Mouse (Mus musculus): ENCODE results near the gene Dusp19. TPM values are rescaled to one million over a fixed set of nuclear protein-coding genes. Genes with fewer than 3 reads are reported as not detected.

The Dusp19 gene
- polyA plus RNA-seq (2015; fragmentation: Nextera tagmentation; extraction: Ambion mirVana) = 15.6 and 17.3 TPM in 2 replicates

DNA sequence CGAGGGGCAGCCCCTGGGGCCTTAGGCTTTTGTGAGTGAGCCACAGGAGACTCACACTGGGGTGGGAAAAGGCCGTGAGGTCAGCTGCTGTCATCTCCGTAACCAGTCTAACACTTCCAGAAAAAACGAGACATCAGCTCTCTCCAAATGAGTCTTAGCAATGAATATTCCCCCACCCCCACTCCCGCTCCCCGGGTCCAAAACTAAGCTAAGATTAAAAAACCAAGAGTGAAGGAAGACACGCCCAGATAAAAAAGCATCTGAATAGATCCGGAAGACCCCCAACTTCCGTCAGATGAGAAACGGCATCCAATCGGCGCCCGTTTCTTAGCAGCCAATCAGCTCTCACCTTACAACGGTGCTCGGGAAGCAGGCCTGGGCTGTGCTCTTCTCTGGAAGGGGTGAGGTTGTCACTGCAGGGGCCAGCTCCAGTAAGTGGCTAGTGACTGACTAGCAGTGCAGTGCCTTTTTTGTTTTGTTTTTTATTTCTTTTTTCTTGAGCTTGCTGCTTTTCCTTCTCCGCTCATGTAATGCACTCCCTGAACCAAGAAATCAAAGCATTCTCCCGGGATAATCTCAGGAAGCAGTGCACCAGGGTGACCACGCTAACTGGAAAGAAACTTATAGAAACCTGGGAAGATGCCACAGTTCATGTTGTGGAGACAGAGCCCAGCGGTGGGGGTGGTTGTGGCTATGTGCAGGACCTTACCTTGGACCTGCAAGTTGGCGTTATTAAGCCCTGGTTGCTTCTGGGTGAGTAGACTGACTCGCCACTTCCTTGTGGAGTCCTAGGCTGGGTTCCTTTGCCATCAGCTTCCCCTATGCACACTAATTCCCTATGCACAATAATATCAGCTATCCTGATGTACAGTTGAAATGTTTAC lies at the start of gene Dusp19, which contains the start of gene Nup35:
Gene Dusp19, plus strand, starts transcription at position 192 of the 884 bp plus-strand sequence.
Gene Nup35, plus strand, starts transcription at position 383 of the 884 bp plus-strand sequence.
- H3K9ac ChIP-seq (ENCODE audit: low read length) = peak within 1 kb of the TSS; percentile 85
- H3K4me1 ChIP-seq (replicated peaks; ENCODE audit: control insufficient read depth, insufficient read depth, low read length) = peaks cover 5% of the 10 kb centered on the region; the same call in 1 of the 2 replicates
- H3K4me2 ChIP-seq (ENCODE audit: low read depth, low read length) = peak within 1 kb of the TSS; percentile 81
- 1% methylated on average over 21 of the region's 21 CpGs for WGBS
- H3K27me3 ChIP-seq (ENCODE audit: control insufficient read depth, insufficient read depth, low read depth, low read length) = no peaks in the 10 kb centered on the region
- no peaks in the 10 kb centered on the region for H3K36me3 ChIP-seq (ENCODE audit: control insufficient read depth, insufficient read depth, low read length)
- peak within 1 kb of the TSS; percentile 70 for H3K27ac ChIP-seq (ENCODE audit: low read length)
- peak within 1 kb of the TSS; percentile 75 for H3K4me3 ChIP-seq (ENCODE audit: low read length)
- H3K9me3 ChIP-seq (ENCODE audit: control insufficient read depth, low read length) = no peaks in the 10 kb centered on the region
- ATAC-seq (ENCODE audit: low read depth) = peak; percentile 99

GRCm38 (mm10) chr2:80567411-80567810 lies 49.4 kb upstream of the Dusp19 start:
- WGBS = 86% methylated on average over 4 of the region's 4 CpGs

GRCm38 (mm10) chr2:80570656-80571055 lies 46.2 kb upstream of the Dusp19 start:
- Histone ChIP-seq H3K9ac (ENCODE audit: low read length) (no peak overlapping the region), H3K4me1 (replicated peaks; ENCODE audit: control insufficient read depth, insufficient read depth, low read length) (peaks cover 2% of the 10 kb centered on the region; the same call in 1 of the 2 replicates), H3K27me3 (ENCODE audit: control insufficient read depth, insufficient read depth, low read depth, low read length) (no peaks in the 10 kb centered on the region), H3K27ac (ENCODE audit: low read length) (no peak overlapping the region), H3K36me3 (ENCODE audit: control insufficient read depth, insufficient read depth, low read length) (no peaks in the 10 kb centered on the region), H3K9me3 (ENCODE audit: control insufficient read depth, low read length) (no peaks in the 10 kb centered on the region), H3K4me2 (ENCODE audit: low read depth, low read length) (no peak overlapping the region), H3K4me3 (ENCODE audit: low read length) (no peak overlapping the region)
- 66% methylated on average over 4 of the region's 4 CpGs for WGBS
- ATAC-seq (ENCODE audit: low read depth) = no peak

More at GRCm38 (mm10) chr2:80567411-80567810, 49.4 kb upstream of the Dusp19 start:
- no peak overlapping the region for H3K9ac ChIP-seq (ENCODE audit: low read length)
- H3K4me1 ChIP-seq (replicated peaks; ENCODE audit: control insufficient read depth, insufficient read depth, low read length) = no peaks in the 10 kb centered on the region; the same call in 1 of the 2 replicates
- H3K4me3 ChIP-seq (ENCODE audit: low read length) = no peak overlapping the region
- no peaks in the 10 kb centered on the region for H3K36me3 ChIP-seq (ENCODE audit: control insufficient read depth, insufficient read depth, low read length)
- H3K4me2 ChIP-seq (ENCODE audit: low read depth, low read length) = no peak overlapping the region
- no peaks in the 10 kb centered on the region for H3K9me3 ChIP-seq (ENCODE audit: control insufficient read depth, low read length)
- no peak overlapping the region for H3K27ac ChIP-seq (ENCODE audit: low read length)
- H3K27me3 ChIP-seq (ENCODE audit: control insufficient read depth, insufficient read depth, low read depth, low read length) = no peaks in the 10 kb centered on the region
- ATAC-seq (ENCODE audit: low read depth) = no peak

DNA sequence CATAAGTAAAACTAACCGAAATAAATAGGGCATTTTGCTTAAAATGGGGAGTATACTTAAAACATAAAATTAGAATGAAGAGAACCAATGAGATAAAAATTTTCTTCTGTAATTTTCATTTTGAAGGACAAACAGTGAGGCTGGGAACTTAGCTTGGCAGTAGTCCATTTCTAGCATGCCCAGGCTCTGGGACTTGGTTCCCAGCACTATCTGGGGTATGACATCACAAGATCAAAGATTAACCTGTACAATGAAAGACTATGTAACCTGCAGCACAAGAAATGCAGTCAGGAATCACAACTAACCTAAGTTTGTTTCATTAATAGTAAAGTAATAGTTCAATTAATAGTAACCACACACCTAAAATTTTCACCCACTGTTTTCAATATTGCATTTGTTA lies 39.6 kb upstream of the Dusp19 start:
- Histone ChIP-seq H3K9ac (ENCODE audit: low read length) (no peak overlapping the region), H3K4me1 (replicated peaks; ENCODE audit: control insufficient read depth, insufficient read depth, low read length) (peaks cover 12% of the 10 kb centered on the region), H3K4me3 (ENCODE audit: low read length) (no peak overlapping the region), H3K9me3 (ENCODE audit: control insufficient read depth, low read length) (no peaks in the 10 kb centered on the region), H3K27ac (ENCODE audit: low read length) (no peak overlapping the region), H3K27me3 (ENCODE audit: control insufficient read depth, insufficient read depth, low read depth, low read length) (no peaks in the 10 kb centered on the region), H3K36me3 (ENCODE audit: control insufficient read depth, insufficient read depth, low read length) (no peaks in the 10 kb centered on the region), H3K4me2 (ENCODE audit: low read depth, low read length) (no peak overlapping the region)
- no peak for ATAC-seq (ENCODE audit: low read depth)
- WGBS = 96% methylated on average over 1 of the region's 1 CpGs

- Histone ChIP-seq H3K4me3 (ENCODE audit: low read length) (peak overlapping the region; percentile 41), H3K4me2 (ENCODE audit: low read depth, low read length) (peak overlapping the region; percentile 66), H3K27me3 (ENCODE audit: control insufficient read depth, insufficient read depth, low read depth, low read length) (no peaks in the 10 kb centered on the region), H3K36me3 (ENCODE audit: control insufficient read depth, insufficient read depth, low read length) (no peaks in the 10 kb centered on the region), H3K4me1 (replicated peaks; ENCODE audit: control insufficient read depth, insufficient read depth, low read length) (peaks cover 12% of the 10 kb centered on the region), H3K9ac (ENCODE audit: low read length) (peak overlapping the region; percentile 46), H3K27ac (ENCODE audit: low read length) (0 out of 2 replicates have a peak overlapping the region, but pooled peaks have one; percentile 12), H3K9me3 (ENCODE audit: control insufficient read depth, low read length) (no peaks in the 10 kb centered on the region)
- no peak for ATAC-seq (ENCODE audit: low read depth)
- WGBS = 24% methylated on average over 6 of the region's 6 CpGs
These were observed 37.5 kb upstream of the Dusp19 start for GRCm38 (mm10) chr2:80579253-80579891.

DNA sequence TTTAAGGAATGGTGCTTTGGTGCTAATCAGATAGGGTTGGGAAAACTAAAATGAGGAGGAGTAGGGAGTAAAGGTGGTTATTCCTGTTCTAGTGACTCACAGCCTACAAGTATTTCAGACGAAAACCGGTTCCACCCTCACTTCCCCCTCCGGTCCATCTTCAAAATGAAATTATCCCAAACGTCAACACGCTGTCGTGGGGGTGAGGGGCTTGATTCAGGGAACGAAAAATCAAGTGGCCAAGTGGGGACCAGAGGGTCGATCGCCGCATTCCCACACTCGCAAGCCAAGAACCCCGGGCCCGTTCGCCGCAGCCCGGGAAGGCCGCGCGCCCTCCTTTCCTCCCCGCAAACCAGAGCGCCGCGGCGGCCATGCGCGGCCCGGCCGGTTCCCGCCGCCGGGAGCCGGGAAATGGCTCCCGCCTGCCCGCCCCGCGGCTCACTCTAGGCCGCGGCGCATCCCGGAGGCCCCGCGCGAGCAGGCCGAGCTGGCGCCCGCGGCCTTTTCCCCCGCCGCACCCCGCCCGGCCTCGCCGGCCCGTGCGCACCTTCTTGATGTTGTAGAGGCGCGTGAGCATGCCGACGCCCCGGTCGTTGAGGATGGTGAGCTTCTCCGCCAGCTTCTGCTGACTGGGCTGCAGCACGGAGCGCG lies 36.4 kb upstream of the Dusp19 start:
- peak; percentile 66 for ATAC-seq (ENCODE audit: low read depth)
- H3K9ac ChIP-seq (ENCODE audit: low read length) = peak overlapping the region; percentile 98
- peak overlapping the region; percentile 68 for H3K4me2 ChIP-seq (ENCODE audit: low read depth, low read length)
- WGBS = under 1% methylated on average over 44 of the region's 65 CpGs
- peaks cover 9% of the 10 kb centered on the region for H3K4me1 ChIP-seq (replicated peaks; ENCODE audit: control insufficient read depth, insufficient read depth, low read length)
- H3K36me3 ChIP-seq (ENCODE audit: control insufficient read depth, insufficient read depth, low read length) = no peaks in the 10 kb centered on the region
- H3K4me3 ChIP-seq (ENCODE audit: low read length) = peak overlapping the region; percentile 91
- no peaks in the 10 kb centered on the region for H3K9me3 ChIP-seq (ENCODE audit: control insufficient read depth, low read length)
- no peaks in the 10 kb centered on the region for H3K27me3 ChIP-seq (ENCODE audit: control insufficient read depth, insufficient read depth, low read depth, low read length)
- H3K27ac ChIP-seq (ENCODE audit: low read length) = peak overlapping the region; percentile 98

DNA sequence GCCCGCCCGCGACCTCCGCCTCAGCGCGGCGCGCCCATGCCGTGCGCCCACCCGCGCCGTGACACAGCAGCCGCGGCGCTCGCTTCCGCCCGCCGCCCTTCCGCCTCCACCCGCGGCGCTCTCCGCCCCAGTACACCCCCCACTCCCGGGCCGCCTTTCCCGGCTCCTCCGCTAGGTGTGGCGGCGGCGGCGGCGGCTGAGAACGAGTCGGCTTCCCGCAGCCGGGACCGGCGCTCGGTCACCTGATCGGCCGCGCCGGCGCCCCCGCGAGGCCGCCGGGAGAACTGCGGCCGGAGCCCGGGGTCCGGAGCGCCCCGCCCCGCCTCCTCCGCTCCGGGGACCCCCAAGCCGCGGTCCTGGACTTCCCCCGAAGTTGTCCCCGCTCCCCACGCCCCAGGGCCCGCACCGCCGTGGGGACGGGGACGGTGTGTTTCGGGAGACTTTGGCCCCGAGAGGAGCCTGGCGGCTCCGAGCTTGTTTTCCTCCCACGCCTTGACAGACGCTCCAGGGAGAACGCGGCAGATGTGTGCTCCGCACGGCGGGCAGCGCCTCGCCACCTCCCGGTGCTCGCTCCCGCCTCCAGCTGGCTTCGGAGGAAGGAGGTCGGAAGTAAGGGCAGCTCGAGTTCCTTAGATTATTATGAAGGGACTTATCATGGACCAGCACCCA lies 35.7 kb upstream of the Dusp19 start, which contains the start of gene Nckap1:
Gene Nckap1, minus strand, starts transcription at position 338 of the 669 bp plus-strand sequence.
- H3K9ac ChIP-seq (ENCODE audit: low read length) = peak within 1 kb of the TSS; percentile 98
- no peaks in the 10 kb centered on the region for H3K27me3 ChIP-seq (ENCODE audit: control insufficient read depth, insufficient read depth, low read depth, low read length)
- H3K36me3 ChIP-seq (ENCODE audit: control insufficient read depth, insufficient read depth, low read length) = no peaks in the 10 kb centered on the region
- no peaks in the 10 kb centered on the region for H3K9me3 ChIP-seq (ENCODE audit: control insufficient read depth, low read length)
- H3K4me3 ChIP-seq (ENCODE audit: low read length) = peak within 1 kb of the TSS; percentile 91
- H3K4me2 ChIP-seq (ENCODE audit: low read depth, low read length) = peak within 1 kb of the TSS; percentile 68
- WGBS = under 1% methylated on average over 59 of the region's 88 CpGs
- peak within 1 kb of the TSS; percentile 98 for H3K27ac ChIP-seq (ENCODE audit: low read length)
- peaks cover 9% of the 10 kb centered on the region for H3K4me1 ChIP-seq (replicated peaks; ENCODE audit: control insufficient read depth, insufficient read depth, low read length)
- ATAC-seq (ENCODE audit: low read depth) = peak; percentile 93

GRCm38 (mm10) chr2:80582356-80582755 lies 34.5 kb upstream of the Dusp19 start:
- peaks cover 9% of the 10 kb centered on the region for H3K4me1 ChIP-seq (replicated peaks; ENCODE audit: control insufficient read depth, insufficient read depth, low read length)
- 88% methylated on average over 3 of the region's 3 CpGs for WGBS
- no peak for ATAC-seq (ENCODE audit: low read depth)

More at GRCm38 (mm10) chr2:80582356-80582755, 34.5 kb upstream of the Dusp19 start:
- Histone ChIP-seq H3K27ac (ENCODE audit: low read length) (no peak overlapping the region), H3K9ac (ENCODE audit: low read length) (no peak overlapping the region), H3K4me3 (ENCODE audit: low read length) (no peak overlapping the region), H3K27me3 (ENCODE audit: control insufficient read depth, insufficient read depth, low read depth, low read length) (no peaks in the 10 kb centered on the region), H3K4me2 (ENCODE audit: low read depth, low read length) (no peak overlapping the region), H3K36me3 (ENCODE audit: control insufficient read depth, insufficient read depth, low read length) (no peaks in the 10 kb centered on the region), H3K9me3 (ENCODE audit: control insufficient read depth, low read length) (no peaks in the 10 kb centered on the region)

All from lung, embryonic 16.5 days (tissue).